In the genomic region with DNA sequence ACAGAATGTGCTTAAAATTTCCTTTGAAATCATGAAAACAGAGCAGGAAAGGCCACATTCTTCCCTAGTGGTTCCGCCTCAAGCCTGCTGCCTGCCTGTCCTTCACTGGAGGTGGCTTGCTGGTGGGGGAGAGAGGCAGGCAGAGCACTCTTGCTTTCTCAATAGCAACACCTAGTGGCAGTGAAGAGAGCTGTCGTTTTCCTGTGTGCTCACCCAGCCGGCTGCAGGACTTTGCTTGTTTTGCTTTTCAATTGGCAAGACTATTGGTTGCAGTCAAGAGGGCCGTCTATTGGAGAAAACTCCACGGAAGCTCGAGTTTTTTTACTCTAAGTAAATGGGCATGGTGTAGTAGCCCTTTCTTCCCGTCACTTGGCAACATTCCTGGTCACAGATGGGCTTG, we compare ENCODE assay signal across 8 mouse cellular contexts.
A peak's percentile ranks its signal among the peaks of the same experiment; 100 is the strongest.
DNase-seq lines count a peak whose midpoint lies in the region; ATAC-seq lines count a peak whose summit lies in the region.

No protein-coding gene starts in this region.

- H3K4me1 ChIP-seq in forebrain, embryonic 11.5 days (replicated peaks; ENCODE audit: control insufficient read depth, insufficient read depth, low read length) = peaks cover 9% of the 10 kb centered on the region; the same call in 1 of the 2 replicates

- H3K9ac ChIP-seq in forebrain, embryonic 11.5 days (ENCODE audit: low read length) = no peak overlapping the region

- 19% methylated on average over 7 of the region's 7 CpGs for WGBS in forebrain, embryonic 11.5 days

- H3K4me2 ChIP-seq in forebrain, embryonic 11.5 days (ENCODE audit: low read depth, low read length, severe bottlenecking) = no peak overlapping the region

- no peak overlapping the region for H3K27ac ChIP-seq in forebrain, embryonic 11.5 days (ENCODE audit: low read depth, low read length)

- no peaks in the 10 kb centered on the region for H3K27me3 ChIP-seq in forebrain, embryonic 11.5 days (ENCODE audit: control insufficient read depth, insufficient read depth, low read length)

- DNase-seq in adrenal gland, adult (ENCODE audit: inconsistent age in 2 of 2, low spot score in 1 of 2) = peak; percentile 65 to 83
- no peak for DNase-seq in adrenal gland, postnatal 4 days (ENCODE audit: low spot score in 2 of 2)
- peak; percentile 30 for DNase-seq in c-Kit-positive CD71-positive TER-119-positive erythroid progenitor cells, embryonic 14.5 days (ENCODE audit: low spot score)
- DNase-seq in forebrain, embryonic 11.5 days (ENCODE audit: low spot score) = peak; percentile 77
- DNase-seq in layer of hippocampus, adult 8-10 months (ENCODE audit: low spot score in 2 of 2) = peak; percentile 67 to 70
- peak; percentile 61 for DNase-seq in lung, postnatal 14 days
- peak; percentile 54 for DNase-seq in ovary, postnatal 36 days (ENCODE audit: low spot score)

- H3K36me3 ChIP-seq in forebrain, embryonic 11.5 days (ENCODE audit: control insufficient read depth, insufficient read depth, low read length) = peaks cover 2% of the 10 kb centered on the region

- no peak overlapping the region for H3K4me3 ChIP-seq in forebrain, embryonic 11.5 days (ENCODE audit: low read depth, low read length)

- H3K9me3 ChIP-seq in forebrain, embryonic 11.5 days (ENCODE audit: control insufficient read depth, low read length) = no peaks in the 10 kb centered on the region

- ATAC-seq in forebrain, embryonic 11.5 days (replicated peaks; ENCODE audit: low FRiP score) = peak; percentile 76
- peak; percentile 91 to 94 for ATAC-seq in hematopoietic stem cell, adult 5-6 weeks (replicated peaks in 1 of 2; ENCODE audit: insufficient read depth in 1 of 2, low FRiP score in 2 of 2, low TSS enrichment in 1 of 2, low read depth in 1 of 2, poor library complexity in 2 of 2, severe bottlenecking in 2 of 2)

Comparison
In these comparisons a context has a peak if more than half of its experiments do, and no peak if none do; other contexts are left out.
1. DNase-seq: peak in adrenal gland, adult (2 of 2), c-Kit-positive CD71-positive TER-119-positive erythroid progenitor cells, embryonic 14.5 days (single experiment), forebrain, embryonic 11.5 days (single experiment), layer of hippocampus, adult 8-10 months (2 of 2), lung, postnatal 14 days (single experiment) and ovary, postnatal 36 days (single experiment); none in adrenal gland, postnatal 4 days (0 of 2).